Mouse (Mus musculus): ENCODE results near the gene Diras1.

- no peak for TF ChIP-seq CTCF (IDR thresholded peaks at IDR 0.05; ENCODE audit: borderline replicate concordance, insufficient read depth, low read length)
- no peak for TF ChIP-seq POLR2A (IDR thresholded peaks at IDR 0.05; ENCODE audit: low read depth, low read length)
Observed at GRCm38 (mm10) chr10:81021547-81022110, 3.8 kb downstream of the Diras1 start.
